Mouse (Mus musculus) heart, postnatal 0 days (tissue): ENCODE data around the gene Rft1.

ENCODE experiments used
- CTCF ChIP-seq: IDR thresholded peaks from 2 replicates; pipeline ENCODE4 v1.5.1; 2016; ENCODE audit warnings: antibody characterized with exemption, control low read depth, low read depth
- EP300 ChIP-seq: IDR thresholded peaks from 2 replicates; pipeline ENCODE4 v1.6.1; 2016; ENCODE audit warnings: antibody characterized with exemption, low read depth

DNA sequence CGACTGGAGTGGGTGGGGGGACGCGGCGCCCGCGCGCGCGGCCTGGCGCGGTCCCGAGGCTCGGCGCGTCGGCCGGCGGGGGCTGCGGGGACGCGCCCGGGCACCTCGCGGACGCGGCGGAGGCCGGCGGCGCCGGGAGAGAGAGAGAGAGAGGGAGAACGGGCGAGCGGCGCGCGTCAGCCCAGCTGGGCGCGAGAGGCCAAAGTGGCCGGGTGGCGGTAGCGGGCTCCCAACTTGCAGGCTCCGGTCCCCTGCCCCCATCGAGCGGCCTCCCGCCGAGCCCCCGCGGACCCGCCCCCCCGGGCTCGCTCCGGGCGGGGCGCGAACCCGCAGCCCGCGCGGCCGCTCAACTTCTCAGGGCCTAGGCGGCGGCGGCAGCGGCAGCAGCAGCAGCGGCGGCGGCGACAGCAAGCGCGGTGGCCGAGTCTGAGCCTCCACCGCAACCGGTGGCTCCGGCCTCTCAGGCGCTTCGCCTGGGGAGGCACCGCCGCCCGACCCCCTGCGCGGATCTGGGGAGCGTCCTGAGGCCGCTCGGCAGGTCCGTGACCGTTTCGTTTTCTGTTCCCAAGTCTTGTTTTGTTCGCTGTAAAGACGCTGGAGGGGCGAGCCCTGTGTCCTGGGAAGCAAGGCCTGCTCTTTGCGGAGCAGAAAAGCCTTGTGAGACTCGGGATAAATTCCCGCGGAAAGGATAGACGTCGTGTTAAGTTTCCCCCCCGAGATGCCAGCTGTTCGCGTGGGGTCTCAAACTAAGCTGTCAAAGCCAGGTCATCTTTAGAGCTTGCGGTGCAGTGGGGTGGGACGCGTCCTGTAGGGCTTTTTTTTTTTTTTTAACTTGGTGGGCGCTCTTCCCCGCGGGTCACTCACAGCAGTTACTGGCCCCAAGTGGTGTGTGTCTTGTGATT is 62.1 kb downstream of the Rft1 start:
- TF ChIP-seq EP300 (no peak), CTCF (no peak)
